ENCODE assay signal across 28 mouse cellular contexts in genomic region chr1:95322219-95322618, GRCm38 (mm10). TPM values are rescaled to one million over a fixed set of nuclear protein-coding genes. Genes with fewer than 3 reads are reported as not detected.
DNase-seq lines count a peak whose midpoint lies in the region; ATAC-seq lines count a peak whose summit lies in the region.
"Had no signal": no experiment of that assay in that cellular context is flagged by ENCODE, and none has a peak within 500 bp of the region (broad histone marks: within the 10 kb centered on the region; RNA-seq: fewer than 3 reads in every experiment).

No protein-coding gene starts in this region.

- no peak overlapping the region for H3K9ac ChIP-seq in forebrain, embryonic 11.5 days (ENCODE audit: low read length)
- no peak overlapping the region for H3K9ac ChIP-seq in forebrain, embryonic 15.5 days (replicated peaks)
- H3K9ac ChIP-seq in hindbrain, embryonic 12.5 days, result no peak overlapping the region
- H3K9ac ChIP-seq in midbrain, embryonic 13.5 days (replicated peaks), result no peak overlapping the region
- H3K9ac ChIP-seq in midbrain, embryonic 15.5 days, result no peak overlapping the region
- no peak overlapping the region for H3K9ac ChIP-seq in neural tube, embryonic 12.5 days
- H3K9ac ChIP-seq: embryonic facial prominence, embryonic 13.5 days; embryonic facial prominence, embryonic 15.5 days; forebrain, embryonic 13.5 days had no signal

- no peak overlapping the region for H3K4me2 ChIP-seq in forebrain, embryonic 11.5 days (ENCODE audit: low read depth, low read length, severe bottlenecking)
- H3K4me2 ChIP-seq in forebrain, embryonic 15.5 days (replicated peaks), result no peak overlapping the region
- no peak overlapping the region for H3K4me2 ChIP-seq in hindbrain, embryonic 12.5 days (replicated peaks)
- no peak overlapping the region for H3K4me2 ChIP-seq in midbrain, embryonic 13.5 days (replicated peaks)
- H3K4me2 ChIP-seq in midbrain, embryonic 15.5 days, result no peak overlapping the region
- H3K4me2 ChIP-seq in neural tube, embryonic 12.5 days (replicated peaks), result no peak overlapping the region
- H3K4me2 ChIP-seq: embryonic facial prominence, embryonic 13.5 days; embryonic facial prominence, embryonic 15.5 days; forebrain, embryonic 13.5 days had no signal

- no peak overlapping the region for H3K27ac ChIP-seq in forebrain, embryonic 11.5 days (ENCODE audit: low read depth, low read length)
- H3K27ac ChIP-seq in forebrain, embryonic 15.5 days (replicated peaks), result no peak overlapping the region
- H3K27ac ChIP-seq in hindbrain, embryonic 12.5 days, result no peak overlapping the region
- H3K27ac ChIP-seq in hindbrain, embryonic 10.5 days, result no peak overlapping the region
- no peak overlapping the region for H3K27ac ChIP-seq in midbrain, embryonic 13.5 days
- no peak overlapping the region for H3K27ac ChIP-seq in midbrain, embryonic 15.5 days
- no peak overlapping the region for H3K27ac ChIP-seq in neural tube, embryonic 12.5 days
- H3K27ac ChIP-seq: embryonic facial prominence, embryonic 13.5 days; embryonic facial prominence, embryonic 15.5 days; forebrain, embryonic 10.5 days; forebrain, embryonic 13.5 days had no signal

- 91% methylated on average over 2 of the region's 2 CpGs for WGBS in forebrain, embryonic 11.5 days
- 96% methylated on average over 2 of the region's 2 CpGs for WGBS in forebrain, embryonic 15.5 days
- 92% methylated on average over 2 of the region's 2 CpGs for WGBS in hindbrain, embryonic 12.5 days
- WGBS in hindbrain, embryonic 10.5 days, result 93% methylated on average over 2 of the region's 2 CpGs
- 96% methylated on average over 2 of the region's 2 CpGs for WGBS in midbrain, embryonic 13.5 days
- 95% methylated on average over 2 of the region's 2 CpGs for WGBS in midbrain, embryonic 15.5 days
- 79% methylated on average over 2 of the region's 2 CpGs for WGBS in neural tube, embryonic 12.5 days

- 0 out of 2 replicates have a peak, but pooled peaks have one; percentile 21 for ATAC-seq in forebrain, embryonic 11.5 days (replicated peaks; ENCODE audit: low FRiP score)
- ATAC-seq in forebrain, embryonic 15.5 days (replicated peaks), result no peak
- peak; percentile 50 for ATAC-seq in hindbrain, embryonic 12.5 days (ENCODE audit: low FRiP score)
- ATAC-seq in midbrain, embryonic 13.5 days, result peak; percentile 17; the same call in 1 of the 2 replicates
- no peak for ATAC-seq in midbrain, embryonic 15.5 days (replicated peaks)
- ATAC-seq in neural tube, embryonic 12.5 days (ENCODE audit: low FRiP score, low read depth), result peak; percentile 53; the same call in 1 of the 2 replicates
- ATAC-seq: activated CD4-positive, CD25-positive, alpha-beta regulatory T cell, adult 4 months; CD4-positive, CD25-positive, alpha-beta regulatory T cell, adult 4 months; forebrain, embryonic 13.5 days; forebrain, embryonic 16.5 days; Patski had no signal

- H3K27me3 ChIP-seq in forebrain, embryonic 11.5 days (ENCODE audit: control insufficient read depth, insufficient read depth, low read length), result no peaks in the 10 kb centered on the region
- H3K27me3 ChIP-seq in forebrain, embryonic 15.5 days, result no peaks in the 10 kb centered on the region
- H3K27me3 ChIP-seq in hindbrain, embryonic 12.5 days, result no peaks in the 10 kb centered on the region
- H3K27me3 ChIP-seq in hindbrain, embryonic 10.5 days (ENCODE audit: insufficient read depth, poor library complexity, severe bottlenecking), result no peaks in the 10 kb centered on the region
- no peaks in the 10 kb centered on the region for H3K27me3 ChIP-seq in midbrain, embryonic 13.5 days
- H3K27me3 ChIP-seq in midbrain, embryonic 15.5 days (replicated peaks), result no peaks in the 10 kb centered on the region
- H3K27me3 ChIP-seq in neural tube, embryonic 12.5 days (replicated peaks), result no peaks in the 10 kb centered on the region
- H3K27me3 ChIP-seq: CH12.LX; embryonic facial prominence, embryonic 13.5 days; embryonic facial prominence, embryonic 15.5 days; forebrain, embryonic 13.5 days; Patski had no signal

- no peaks in the 10 kb centered on the region for H3K9me3 ChIP-seq in forebrain, embryonic 11.5 days (ENCODE audit: control insufficient read depth, low read length)
- no peaks in the 10 kb centered on the region for H3K9me3 ChIP-seq in forebrain, embryonic 15.5 days
- no peaks in the 10 kb centered on the region for H3K9me3 ChIP-seq in hindbrain, embryonic 12.5 days (replicated peaks)
- no peaks in the 10 kb centered on the region for H3K9me3 ChIP-seq in hindbrain, embryonic 10.5 days
- no peaks in the 10 kb centered on the region for H3K9me3 ChIP-seq in midbrain, embryonic 13.5 days
- no peaks in the 10 kb centered on the region for H3K9me3 ChIP-seq in midbrain, embryonic 15.5 days
- H3K9me3 ChIP-seq in neural tube, embryonic 12.5 days, result no peaks in the 10 kb centered on the region
- H3K9me3 ChIP-seq: embryonic facial prominence, embryonic 13.5 days; embryonic facial prominence, embryonic 15.5 days; forebrain, embryonic 10.5 days; forebrain, embryonic 13.5 days; G1E had no signal

- no peaks in the 10 kb centered on the region; the same call in 1 of the 2 replicates for H3K36me3 ChIP-seq in forebrain, embryonic 11.5 days (ENCODE audit: control insufficient read depth, insufficient read depth, low read length)
- H3K36me3 ChIP-seq in forebrain, embryonic 15.5 days, result peaks cover 10% of the 10 kb centered on the region; the same call in 1 of the 2 replicates
- peaks cover 8% of the 10 kb centered on the region for H3K36me3 ChIP-seq in hindbrain, embryonic 12.5 days
- H3K36me3 ChIP-seq in hindbrain, embryonic 10.5 days, result peaks cover 19% of the 10 kb centered on the region
- peaks cover 15% of the 10 kb centered on the region for H3K36me3 ChIP-seq in midbrain, embryonic 13.5 days
- 0 out of 2 replicates have a peak, but pooled peaks cover 12% of the 10 kb centered on the region for H3K36me3 ChIP-seq in midbrain, embryonic 15.5 days (replicated peaks)
- H3K36me3 ChIP-seq in neural tube, embryonic 12.5 days, result peaks cover 5% of the 10 kb centered on the region; the same call in 1 of the 2 replicates

- no peak for DNase-seq in forebrain, embryonic 11.5 days (ENCODE audit: low spot score)
- no peak for DNase-seq in hindbrain, embryonic 10.5 days (ENCODE audit: low spot score)
- DNase-seq in neural tube, embryonic 10.5 days (ENCODE audit: extremely low spot score, low spot score), result no peak
- DNase-seq: adrenal gland, adult 8-10 months; adrenal gland, postnatal 14 days; adrenal gland, postnatal 36 days; B cell, adult 2 months; cerebellum, adult 11-12 months; cerebellum, adult 2 months; cerebellum, adult 9-10 months; cerebellum, postnatal 10 days; cerebellum, postnatal 25 days had no signal

- H3K4me3 ChIP-seq in forebrain, embryonic 11.5 days (ENCODE audit: low read depth, low read length), result no peak overlapping the region
- no peak overlapping the region for H3K4me3 ChIP-seq in forebrain, embryonic 15.5 days
- no peak overlapping the region for H3K4me3 ChIP-seq in hindbrain, embryonic 12.5 days
- no peak overlapping the region for H3K4me3 ChIP-seq in hindbrain, embryonic 10.5 days
- no peak overlapping the region for H3K4me3 ChIP-seq in midbrain, embryonic 13.5 days (replicated peaks)
- H3K4me3 ChIP-seq in midbrain, embryonic 15.5 days, result no peak overlapping the region
- H3K4me3 ChIP-seq in neural tube, embryonic 12.5 days, result no peak overlapping the region
- H3K4me3 ChIP-seq: embryonic facial prominence, embryonic 13.5 days; embryonic facial prominence, embryonic 15.5 days; erythroblast, embryonic 14.5 days; forebrain, embryonic 10.5 days; forebrain, embryonic 13.5 days had no signal

- H3K4me1 ChIP-seq in forebrain, embryonic 11.5 days (replicated peaks; ENCODE audit: control insufficient read depth, insufficient read depth, low read length), result no peaks in the 10 kb centered on the region
- no peaks in the 10 kb centered on the region for H3K4me1 ChIP-seq in forebrain, embryonic 15.5 days
- no peaks in the 10 kb centered on the region for H3K4me1 ChIP-seq in hindbrain, embryonic 12.5 days
- H3K4me1 ChIP-seq in hindbrain, embryonic 10.5 days (replicated peaks), result no peaks in the 10 kb centered on the region
- no peaks in the 10 kb centered on the region for H3K4me1 ChIP-seq in midbrain, embryonic 13.5 days (replicated peaks)
- no peaks in the 10 kb centered on the region for H3K4me1 ChIP-seq in midbrain, embryonic 15.5 days
- H3K4me1 ChIP-seq in neural tube, embryonic 12.5 days, result no peaks in the 10 kb centered on the region
- H3K4me1 ChIP-seq: embryonic facial prominence, embryonic 13.5 days; embryonic facial prominence, embryonic 15.5 days; forebrain, embryonic 10.5 days; forebrain, embryonic 13.5 days had no signal

RNA-seq across cellular contexts. Expression of gene Fam174a, which starts 8.8 kb away (rescaled TPM):
- 19.2 and 20.0 TPM in 2 replicates for polyA plus RNA-seq in forebrain, embryonic 11.5 days (2014; fragmentation: Nextera tagmentation; extraction: Ambion mirVana)
- 20.9 and 21.2 TPM in 2 replicates for polyA plus RNA-seq in forebrain, embryonic 15.5 days (2015; fragmentation: Nextera tagmentation; extraction: Ambion mirVana)
- 23.7 and 25.9 TPM in 2 replicates for polyA plus RNA-seq in hindbrain, embryonic 12.5 days (2016; fragmentation: Nextera tagmentation; extraction: Ambion mirVana)
- 19.4 and 23.8 TPM in 2 replicates for polyA plus RNA-seq in hindbrain, embryonic 10.5 days (2016; fragmentation: Nextera tagmentation; extraction: Ambion mirVana)
- 20.4 and 24.5 TPM in 2 replicates for polyA plus RNA-seq in midbrain, embryonic 13.5 days (2015; fragmentation: Nextera tagmentation; extraction: Ambion mirVana)
- polyA plus RNA-seq in midbrain, embryonic 15.5 days (2015; fragmentation: Nextera tagmentation; extraction: Ambion mirVana), result 23.6 and 24.9 TPM in 2 replicates
- 24.6 and 25.4 TPM in 2 replicates for polyA plus RNA-seq in neural tube, embryonic 12.5 days (2016; fragmentation: Nextera tagmentation; extraction: Ambion mirVana)

Comparison
In these comparisons a context has a peak if more than half of its experiments do, and no peak if none do; other contexts are left out.
1. ATAC-seq: peak in forebrain, embryonic 11.5 days (single experiment), hindbrain, embryonic 12.5 days (single experiment), midbrain, embryonic 13.5 days (single experiment) and neural tube, embryonic 12.5 days (single experiment); none in forebrain, embryonic 15.5 days (single experiment) and midbrain, embryonic 15.5 days (single experiment).